Mouse (Mus musculus) left cerebral cortex, adult 9 months (tissue): ENCODE measurements around the gene Igfbp3.
"Not testable (repeated sequence)": the region's sequence is repeated elsewhere in the genome, so short reads cannot be mapped to it uniquely, and the experiment has no call there.

ENCODE experiments used
- DNase-seq, 2 experiments: peaks; one replicate each; pipeline ENCODE4 v3.0.0; 2022; ENCODE audit warnings: low spot score in 2 of 2

Gene Igfbp3

GRCm38 (mm10) chr11:7213501-7214341 is at the start of gene Igfbp3:
Igfbp3 (minus strand) TSS chr11:7213923.
- DNase-seq = peak; percentile 43 to 70

DNA sequence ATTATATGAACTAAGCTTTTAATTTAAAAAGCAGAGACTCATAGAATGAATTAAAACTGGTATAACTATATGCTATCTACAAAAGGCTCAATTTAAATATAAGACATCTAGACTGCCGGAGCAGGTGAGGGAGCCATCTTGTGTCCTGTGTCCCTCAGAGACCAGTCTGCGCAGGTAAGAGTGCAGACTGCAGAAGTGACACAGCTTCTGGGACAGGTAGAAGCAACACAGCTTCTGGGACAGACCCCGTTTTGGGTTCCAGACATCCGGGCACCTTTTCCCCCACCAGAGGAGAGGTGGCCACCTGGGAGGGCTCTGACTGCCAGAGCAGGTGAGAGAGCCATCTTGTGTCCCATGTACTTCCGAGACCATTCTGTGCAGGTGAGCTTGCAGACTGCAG is 37.1 kb upstream of the Igfbp3 start:
- DNase-seq = no peak

GRCm38 (mm10) chr11:7250415-7250814 is 36.7 kb upstream of the Igfbp3 start:
- no peak for DNase-seq

- DNase-seq = no peak
Observed at GRCm38 (mm10) chr11:7244782-7245181, 31.1 kb upstream of the Igfbp3 start.

DNA sequence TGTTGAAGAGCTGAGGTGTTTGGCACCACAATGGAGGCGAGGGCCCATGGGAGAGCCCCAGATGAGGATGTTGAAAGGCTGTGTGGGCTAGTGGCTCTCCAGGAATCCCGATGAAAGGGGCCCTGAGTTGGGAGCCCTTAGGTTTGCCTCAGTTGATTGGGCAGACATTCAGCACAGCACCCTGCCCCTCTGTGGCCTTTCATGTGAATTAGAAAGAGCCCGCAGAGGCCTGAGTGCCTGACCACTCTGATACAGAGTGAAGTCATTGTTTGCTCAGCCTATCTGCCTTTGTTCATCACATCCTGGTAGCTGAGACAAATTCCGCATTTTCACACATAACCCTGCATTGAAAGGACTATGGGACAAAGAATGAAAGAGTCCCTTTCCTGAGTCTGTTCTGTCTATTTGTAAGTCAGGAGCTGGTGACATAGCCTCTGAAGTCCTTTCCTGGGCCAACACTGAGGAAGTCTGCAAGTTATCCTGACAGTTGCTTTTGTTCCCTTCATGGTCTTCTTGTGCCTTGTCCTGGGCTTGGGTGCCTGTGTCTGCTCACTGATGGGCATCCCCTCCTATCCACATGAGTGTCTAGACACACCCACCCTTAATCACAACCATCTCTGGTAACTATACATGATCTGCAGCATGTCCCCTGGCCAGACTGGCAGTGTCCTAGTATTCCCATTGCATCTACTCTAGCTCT is 25.5 kb upstream of the Igfbp3 start:
- no peak for DNase-seq

DNA sequence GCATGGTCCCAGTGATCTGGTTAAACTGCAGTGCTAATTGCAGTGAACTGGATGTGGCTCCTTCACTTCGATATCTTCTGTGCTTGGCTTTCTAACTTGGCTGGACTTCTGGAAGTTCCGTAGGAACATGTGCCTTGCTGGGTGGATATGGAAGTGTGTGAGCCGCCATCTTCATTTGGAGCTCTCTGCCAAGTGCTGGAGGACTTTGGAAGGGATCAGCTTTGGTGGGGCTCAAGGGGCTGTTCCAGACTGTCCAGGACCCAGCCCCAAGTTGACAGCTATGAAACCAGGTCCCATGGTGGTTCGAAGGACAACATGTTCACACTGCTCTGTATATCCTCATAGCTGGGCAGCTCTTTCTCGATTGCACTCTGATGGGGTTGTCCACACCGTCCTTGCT is 24.8 kb upstream of the Igfbp3 start:
- DNase-seq = no peak

DNA sequence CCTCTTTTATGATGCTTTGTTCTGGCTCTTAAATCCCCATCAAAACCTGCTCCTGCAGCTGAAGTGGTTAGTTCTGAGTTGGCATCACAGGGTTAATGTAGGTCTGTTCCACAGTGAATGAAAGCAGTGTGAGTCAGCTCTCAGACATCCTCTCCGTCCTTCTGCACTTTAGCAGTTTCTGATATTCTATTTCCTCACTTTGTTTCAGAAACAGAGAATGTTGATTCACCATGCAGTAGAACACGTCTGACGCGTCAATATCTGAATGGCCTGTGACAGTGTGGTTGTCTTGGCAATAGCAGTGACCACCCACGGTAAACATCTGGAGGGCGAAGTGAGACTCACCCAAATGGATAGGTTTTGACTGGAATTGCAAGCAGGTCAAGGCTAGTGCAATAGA is 24.0 kb upstream of the Igfbp3 start:
- DNase-seq = no peak

GRCm38 (mm10) chr11:7236751-7237150 is 23.0 kb upstream of the Igfbp3 start:
- DNase-seq = no peak

DNA sequence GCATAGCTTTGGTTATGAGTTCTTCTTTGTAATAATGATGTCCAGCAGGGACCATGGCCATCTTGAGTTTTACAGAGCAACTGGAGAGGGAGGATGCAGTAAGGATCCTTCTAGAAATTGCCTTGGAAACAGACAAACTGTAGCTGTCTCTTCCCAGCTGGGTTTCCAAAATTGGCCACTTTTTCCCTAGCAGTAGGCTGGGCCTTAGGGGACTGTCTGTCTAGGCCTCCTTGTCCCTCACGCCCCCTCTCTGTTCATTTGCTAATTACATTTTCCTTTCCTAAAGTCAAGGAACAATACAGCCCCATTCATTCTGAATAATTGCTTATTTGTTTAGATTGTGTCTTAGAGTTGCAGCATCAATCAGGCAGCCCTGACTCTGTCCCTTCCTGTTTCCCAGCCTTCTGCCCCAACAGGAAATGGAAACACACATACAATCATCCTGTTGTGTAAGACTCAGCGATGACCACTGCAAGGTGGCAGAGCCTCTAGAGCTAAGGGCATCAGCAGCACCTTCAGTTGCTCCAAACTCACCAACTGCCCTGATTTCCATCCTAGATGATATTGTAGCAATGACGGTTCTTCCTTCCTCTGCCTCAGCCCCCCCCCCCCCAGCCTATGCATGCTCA is 21.4 kb upstream of the Igfbp3 start:
- no peak for DNase-seq

GRCm38 (mm10) chr11:7234436-7234835 is 20.7 kb upstream of the Igfbp3 start:
- no peak for DNase-seq

GRCm38 (mm10) chr11:7233333-7233732 is 19.6 kb upstream of the Igfbp3 start:
- no peak for DNase-seq

- DNase-seq = no peak
Observed at GRCm38 (mm10) chr11:7231958-7232357, 18.2 kb upstream of the Igfbp3 start.

- DNase-seq = no peak
Observed at GRCm38 (mm10) chr11:7230000-7230399, 16.3 kb upstream of the Igfbp3 start.

DNA sequence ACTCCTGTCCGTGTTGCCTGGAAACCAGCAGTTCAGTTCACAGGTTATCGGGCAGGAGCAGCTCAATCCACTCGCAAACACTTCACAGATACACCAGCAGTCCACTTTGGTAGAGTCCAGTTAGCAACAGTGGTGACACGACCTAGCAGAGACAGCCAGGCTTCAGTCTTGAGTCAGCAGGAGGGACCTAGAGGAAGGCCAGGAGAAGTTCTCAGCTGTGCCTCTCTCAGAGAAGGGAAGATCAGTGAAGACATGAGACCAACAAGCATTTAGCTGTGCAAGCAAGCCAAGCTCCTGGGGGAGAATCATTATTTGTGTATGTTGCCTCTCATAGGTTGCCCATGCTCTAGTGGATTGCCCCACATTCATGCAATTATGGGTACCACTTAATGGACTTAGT is 14.4 kb upstream of the Igfbp3 start:
- no peak for DNase-seq

DNA sequence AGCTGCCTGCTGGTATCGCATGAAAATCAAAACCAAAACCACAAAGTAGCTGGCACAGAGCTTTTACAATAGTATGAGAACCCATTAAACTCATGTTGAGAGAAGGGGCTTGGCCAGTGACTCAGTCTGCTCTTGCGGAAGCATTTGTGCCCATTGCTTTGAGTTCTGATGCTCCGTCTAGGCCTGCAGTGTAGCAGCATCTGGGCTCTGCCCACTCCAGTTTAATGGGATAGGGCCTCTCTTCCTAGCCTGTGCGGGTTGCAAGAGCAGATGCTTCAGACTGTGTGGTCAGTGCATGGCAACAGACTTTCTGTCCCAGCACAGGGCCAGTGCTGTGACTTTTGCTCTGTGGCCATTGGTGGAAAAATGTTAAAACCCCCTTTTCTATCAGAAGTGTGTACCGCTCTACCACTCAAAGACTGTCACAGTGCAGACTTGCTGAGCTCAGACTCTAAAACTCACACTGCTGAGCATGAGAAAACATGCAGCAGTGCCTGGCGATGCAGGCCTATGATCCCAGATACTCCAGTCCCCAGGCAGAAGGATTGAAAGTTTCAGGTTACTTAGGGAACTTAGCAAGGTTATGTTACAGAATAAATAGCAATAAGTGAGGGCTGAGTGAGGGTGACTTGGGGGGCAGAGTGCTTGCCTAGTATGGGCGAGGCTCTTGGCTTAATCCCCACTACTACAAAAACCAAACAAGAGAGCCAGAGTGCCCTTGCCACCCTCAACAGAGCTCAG is 13.3 kb upstream of the Igfbp3 start:
- no peak for DNase-seq

DNA sequence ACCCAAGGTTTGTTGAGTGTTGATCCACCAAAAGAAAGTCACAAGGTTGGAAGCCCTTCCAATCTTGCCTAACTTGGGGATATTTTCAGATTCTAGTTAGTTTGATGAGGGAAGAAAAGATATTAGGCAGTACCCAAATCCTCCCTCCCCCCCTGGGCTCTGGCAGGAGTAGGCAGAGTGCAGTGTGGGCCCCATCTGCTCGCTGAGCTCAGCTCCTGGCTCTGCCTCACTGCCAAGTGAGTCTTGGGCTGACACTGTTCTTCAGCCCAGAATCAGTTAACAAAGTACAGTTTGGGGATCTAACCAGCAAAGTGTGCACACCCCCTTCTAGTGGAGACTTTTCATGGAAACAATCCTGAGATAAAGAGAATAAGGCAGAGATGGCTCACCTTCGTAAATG is 12.5 kb upstream of the Igfbp3 start:
- DNase-seq = peak in 1 of 2 experiments; percentile 33

GRCm38 (mm10) chr11:7221826-7222225 is 8.1 kb upstream of the Igfbp3 start:
- DNase-seq = not testable (repeated sequence)

- DNase-seq = peak in 1 of 2 experiments; percentile 74
Observed at GRCm38 (mm10) chr11:7215703-7216102, 2.0 kb upstream of the Igfbp3 start.

DNA sequence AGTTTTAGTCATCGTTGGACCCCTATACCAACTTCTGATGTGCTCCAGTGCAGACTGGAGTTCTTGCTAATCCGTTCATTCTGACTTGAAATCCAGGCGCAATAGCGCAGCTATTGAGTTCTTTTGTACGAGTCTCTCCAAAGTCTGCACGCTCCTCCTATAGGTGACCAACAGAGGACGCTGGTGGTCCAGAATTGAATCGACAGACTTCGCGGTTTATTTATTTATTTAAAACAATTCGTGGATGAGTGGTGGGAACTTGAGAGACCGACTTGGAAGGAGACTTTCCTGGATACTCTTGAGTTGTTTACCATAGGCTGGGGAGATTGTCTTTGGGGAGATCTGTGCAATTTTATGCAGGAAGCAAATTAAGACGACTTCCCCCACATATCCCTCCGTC is 1.0 kb upstream of the Igfbp3 start:
- peak in 1 of 2 experiments; percentile 68 for DNase-seq

DNA sequence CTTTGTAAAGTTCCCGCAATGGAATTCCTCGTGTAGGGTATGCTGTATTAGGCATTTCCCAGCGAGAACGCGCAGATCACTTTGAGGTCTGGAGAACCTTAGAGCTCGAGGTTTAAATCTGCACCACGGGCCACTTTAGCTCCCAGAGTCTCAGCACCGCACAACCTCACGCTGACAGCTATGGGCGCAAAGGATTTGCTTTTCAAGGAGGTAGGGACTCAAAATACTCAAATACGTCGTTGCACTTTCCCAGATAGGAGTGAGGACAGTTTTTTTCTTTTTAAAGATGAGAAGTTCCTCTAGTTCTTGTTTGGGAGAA is 578 bp upstream of the Igfbp3 start:
- DNase-seq = no peak

DNA sequence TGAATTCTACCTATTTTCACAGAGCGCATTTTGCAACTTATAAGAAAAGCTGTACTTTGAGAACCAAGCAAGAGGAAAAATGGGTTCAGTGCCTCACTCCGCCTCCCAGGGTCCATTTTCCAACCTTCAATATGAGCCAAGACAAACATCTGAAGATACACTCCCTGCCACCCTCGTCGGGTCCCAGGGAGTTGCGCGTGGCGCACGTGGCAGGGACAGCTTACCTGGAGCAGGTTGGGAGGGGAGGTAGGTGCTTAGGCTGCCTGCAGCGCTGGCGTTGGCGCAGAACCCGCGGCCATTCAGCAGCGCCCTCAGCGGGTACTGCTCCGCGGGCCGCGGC is 592 bp downstream of the Igfbp3 start:
- DNase-seq = no peak

GRCm38 (mm10) chr11:7212126-7212798 is 1.5 kb downstream of the Igfbp3 start:
- DNase-seq = no peak
